Mouse (Mus musculus): ENCODE data around the gene AI481877. TPM values are rescaled to one million over a fixed set of nuclear protein-coding genes. Genes with fewer than 3 reads are reported as not detected.

AI481877 gene
- polyA plus RNA-seq (2012): not detected in 2 replicates

GRCm38 (mm10) chr4:59138507-59139033 is at the start of gene AI481877:
TSS of gene AI481877 (minus strand) at chr4:59138983.

DNA sequence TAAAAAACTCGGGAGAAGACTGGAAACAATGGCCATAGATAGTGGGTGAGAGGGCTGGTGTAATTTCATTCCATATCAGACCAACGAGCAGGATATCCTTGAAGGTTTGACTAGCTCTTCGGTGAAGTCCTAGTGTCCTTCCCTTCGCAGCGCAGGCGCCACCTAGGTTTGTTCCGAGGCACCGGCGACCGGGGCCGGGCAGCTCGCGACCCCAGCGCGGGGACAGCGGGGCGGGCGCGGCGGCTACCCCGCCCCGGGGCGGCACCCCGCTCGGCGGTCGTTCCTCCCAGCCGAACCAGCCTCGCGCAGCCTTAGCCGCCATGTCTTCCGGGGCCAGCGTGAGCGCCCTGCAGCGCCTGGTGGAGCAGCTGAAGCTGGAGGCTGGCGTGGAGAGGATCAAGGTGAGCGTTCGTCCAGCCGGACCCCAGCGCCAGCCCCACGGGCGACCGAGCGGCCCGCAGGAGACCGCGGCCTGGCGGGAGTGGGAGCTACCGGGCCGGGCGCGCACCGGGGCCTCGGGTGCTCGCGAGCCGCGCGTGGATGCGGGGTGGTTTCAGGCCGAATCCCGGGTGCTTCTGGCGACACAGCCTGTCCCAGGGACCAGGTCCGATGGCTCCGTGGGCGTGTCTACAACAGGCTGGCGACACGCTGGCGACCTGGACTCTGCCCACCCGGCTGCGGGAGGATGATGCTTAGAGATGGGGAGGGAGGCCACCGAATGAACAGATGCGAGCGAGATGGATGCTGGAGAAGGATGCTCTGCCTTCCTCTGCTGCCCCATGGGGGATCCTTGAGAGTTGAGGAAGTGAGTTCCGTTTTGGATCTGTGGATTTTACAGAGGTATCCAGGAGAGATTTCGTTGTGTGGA is 103.6 kb downstream of the AI481877 start, which contains the start of gene Gng10:
Gene Gng10 (plus strand): TSS at position 171 of the 868 bp plus-strand sequence.

GRCm38 (mm10) chr4:59002948-59003805 is 135.6 kb downstream of the AI481877 start, which contains the start of gene Gm20503:
TSS of gene Gm20503 (plus strand) at chr4:59003210.

DNA sequence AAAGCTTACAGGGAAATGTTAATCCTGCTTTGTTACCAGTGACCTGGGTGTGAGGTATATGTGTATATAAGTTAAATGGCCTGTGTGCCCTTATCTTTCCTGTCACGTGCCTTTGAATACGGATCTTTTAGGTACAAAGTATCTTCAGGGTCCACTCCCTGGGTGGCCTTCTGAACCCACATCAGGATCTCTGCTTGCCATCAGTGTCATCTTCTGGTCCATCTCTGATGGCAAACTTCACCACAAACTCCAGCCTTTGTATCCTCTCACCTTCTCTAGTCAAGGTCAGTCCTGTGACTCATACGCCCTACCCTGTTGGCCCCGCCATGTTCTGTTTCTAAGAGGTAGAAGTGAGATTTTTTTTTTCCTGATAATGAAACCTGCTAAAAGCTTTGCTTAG is 144.0 kb downstream of the AI481877 start, which contains the start of gene Dnajc25:
Gene Dnajc25 (plus strand): TSS at position 301 of the 400 bp plus-strand sequence.

Other genes starting within 250 kb of the AI481877 start
- 18.6 and 18.9 TPM in 2 replicates for gene Ecpas, start 226.2 kb downstream of the AI481877 start, polyA plus RNA-seq (2012)
- not detected in 2 replicates for gene Zkscan16, start 195.4 kb downstream of the AI481877 start, polyA plus RNA-seq (2012)
- gene Ptgr1, start 151.9 kb downstream of the AI481877 start, polyA plus RNA-seq (2012): 1.9 and 3.7 TPM in 2 replicates
- gene Dnajc25, start 143.9 kb downstream of the AI481877 start, polyA plus RNA-seq (2012): 7.1 and 8.0 TPM in 2 replicates
- not detected in 2 replicates for gene Gm20503, start 135.8 kb downstream of the AI481877 start, polyA plus RNA-seq (2012)
- 25.9 and 33.7 TPM in 2 replicates for gene Gng10, start 103.9 kb downstream of the AI481877 start, polyA plus RNA-seq (2012)
- 29.5 and 34.8 TPM in 2 replicates for gene Ugcg, start 50.3 kb upstream of the AI481877 start, polyA plus RNA-seq (2012)